Mouse (Mus musculus) C2C12 (cell line): Measurements from ENCODE around the gene Slc17a2. TPM values are rescaled to one million over a fixed set of nuclear protein-coding genes. Genes with fewer than 3 reads are reported as not detected.

Experiments
- H3K27me3 ChIP-seq: one replicate; pipeline ENCODE4 v1.6.1; 2011; ENCODE audit not compliant: control insufficient read depth, insufficient read depth, insufficient read length
- H3K36me3 ChIP-seq: one replicate; pipeline ENCODE4 v1.6.1; 2011; ENCODE audit not compliant: control insufficient read depth, insufficient read depth
- H3K4me3 ChIP-seq: one replicate; pipeline ENCODE4 v1.5.1; 2011; ENCODE audit warnings: mild to moderate bottlenecking, control low read depth; ENCODE audit not compliant: poor library complexity, insufficient read depth, severe bottlenecking
- H3K79me2 ChIP-seq: one replicate; pipeline ENCODE4 v1.6.1; 2011; ENCODE audit not compliant: control insufficient read depth, insufficient read depth
- H3K79me3 ChIP-seq: one replicate; pipeline ENCODE4 v1.6.1; 2011; ENCODE audit warnings: low read depth, control low read depth
- H3ac ChIP-seq: one replicate; pipeline ENCODE3; 2011; ENCODE audit warnings: low read depth; ENCODE audit not compliant: control insufficient read depth, insufficient read length
- CEBPB ChIP-seq: IDR thresholded peaks from one replicate; pipeline ENCODE4 v1.6.1; 2011; ENCODE audit warnings: low read depth, mild to moderate bottlenecking, control low read depth, moderate library complexity
- CTCF ChIP-seq: IDR thresholded peaks from one replicate; pipeline ENCODE4 v1.5.1; 2011; ENCODE audit not compliant: control insufficient read depth, insufficient read depth, insufficient read length
- FOSL1 ChIP-seq: IDR thresholded peaks from one replicate; pipeline ENCODE4 v1.8.0; 2011; ENCODE audit warnings: mild to moderate bottlenecking, low read length; ENCODE audit not compliant: poor library complexity, insufficient read depth, severe bottlenecking
- MAX ChIP-seq: IDR thresholded peaks from one replicate; pipeline ENCODE4 v1.6.1; 2011; ENCODE audit warnings: mild to moderate bottlenecking, control low read depth
- MYOD1 ChIP-seq: IDR thresholded peaks from one replicate; pipeline ENCODE4 v1.6.1; 2011; ENCODE audit warnings: low read depth; ENCODE audit not compliant: control insufficient read depth, insufficient read length
- MYOG ChIP-seq: IDR thresholded peaks from one replicate; pipeline ENCODE4 v1.6.1; 2011; ENCODE audit not compliant: control insufficient read depth, insufficient read length; ENCODE audit errors: extremely low read depth
- USF1 ChIP-seq: IDR thresholded peaks from one replicate; pipeline ENCODE4 v1.6.1; 2011; ENCODE audit warnings: low read depth, mild to moderate bottlenecking, control low read depth, moderate library complexity
- polyA plus RNA-seq: library from polyadenylated mRNA; unstranded; fragments of >200 nt; fragmentation: generic; extraction: Trizol; gene quantifications from one replicate; pipeline ENCODE4 v1.2.1, GENCODE M21; 2012; ENCODE audit warnings: missing spikeins

Gene Slc17a2
- polyA plus RNA-seq, 1 experiment = not detected

DNA sequence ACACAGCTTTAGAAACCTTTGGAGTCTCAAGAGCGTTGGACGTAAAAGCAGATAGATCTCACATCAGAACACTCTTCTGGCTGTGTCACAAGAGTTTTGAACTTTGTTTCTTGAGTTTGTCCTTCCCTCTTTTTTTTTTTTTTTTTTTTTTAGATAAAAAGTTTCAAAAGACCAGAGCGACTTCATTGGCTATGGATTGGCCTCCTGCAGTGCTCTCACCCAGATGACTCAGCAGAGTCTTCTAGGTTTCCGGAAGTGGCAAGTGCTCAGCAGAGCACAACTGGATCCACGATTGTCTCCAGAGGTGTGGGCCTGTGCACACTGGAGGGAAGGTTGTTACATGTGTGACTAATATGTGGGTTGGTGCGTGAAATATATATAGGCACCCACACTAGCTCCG lies 28.5 kb upstream of the Slc17a2 start:
- Histone ChIP-seq H3K36me3 (no peaks in the 10 kb centered on the region), H3K79me3 (no peaks in the 10 kb centered on the region), H3ac (no peak overlapping the region), H3K27me3 (no peaks in the 10 kb centered on the region), H3K4me3 (no peak overlapping the region), H3K79me2 (no peaks in the 10 kb centered on the region)
- TF ChIP-seq FOSL1 (no peak), CTCF (no peak), USF1 (no peak)

- H3K79me2 ChIP-seq = no peaks in the 10 kb centered on the region
- no peak overlapping the region for H3ac ChIP-seq
- no peak overlapping the region for H3K4me3 ChIP-seq
- no peaks in the 10 kb centered on the region for H3K27me3 ChIP-seq
- H3K79me3 ChIP-seq = no peaks in the 10 kb centered on the region
- TF ChIP-seq MAX (no peak), MYOD1 (no peak), CTCF (no peak), USF1 (no peak), CEBPB (no peak), MYOG (no peak), FOSL1 (no peak)
- no peaks in the 10 kb centered on the region for H3K36me3 ChIP-seq
Measured at GRCm38 (mm10) chr13:23779025-23779424, 27.8 kb upstream of the Slc17a2 start.

DNA sequence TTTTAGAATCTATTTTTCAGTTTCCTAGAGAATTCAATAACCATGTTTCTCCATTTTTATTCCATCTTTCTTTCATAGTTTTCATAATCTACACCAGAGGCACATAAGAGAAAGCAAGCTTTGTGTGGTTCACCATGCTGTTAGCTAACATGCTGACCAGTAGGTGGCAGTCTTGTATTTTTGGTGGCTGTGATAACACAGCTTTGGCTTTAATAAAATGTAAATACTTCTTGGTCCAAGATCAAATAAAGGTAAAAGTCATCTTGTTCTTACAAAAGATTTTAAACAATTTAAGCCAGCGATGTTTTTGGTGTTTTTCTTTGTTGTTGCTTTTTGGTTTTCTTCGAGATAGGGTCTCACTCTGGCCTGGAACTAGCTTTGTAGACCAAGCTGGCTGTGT lies 14.3 kb upstream of the Slc17a2 start:
- no peak overlapping the region for H3ac ChIP-seq
- peaks cover 21% of the 10 kb centered on the region for H3K27me3 ChIP-seq
- H3K79me3 ChIP-seq = no peaks in the 10 kb centered on the region
- no peaks in the 10 kb centered on the region for H3K79me2 ChIP-seq
- H3K4me3 ChIP-seq = no peak overlapping the region
- H3K36me3 ChIP-seq = no peaks in the 10 kb centered on the region
- TF ChIP-seq MAX (no peak), CTCF (peak; percentile 42)

DNA sequence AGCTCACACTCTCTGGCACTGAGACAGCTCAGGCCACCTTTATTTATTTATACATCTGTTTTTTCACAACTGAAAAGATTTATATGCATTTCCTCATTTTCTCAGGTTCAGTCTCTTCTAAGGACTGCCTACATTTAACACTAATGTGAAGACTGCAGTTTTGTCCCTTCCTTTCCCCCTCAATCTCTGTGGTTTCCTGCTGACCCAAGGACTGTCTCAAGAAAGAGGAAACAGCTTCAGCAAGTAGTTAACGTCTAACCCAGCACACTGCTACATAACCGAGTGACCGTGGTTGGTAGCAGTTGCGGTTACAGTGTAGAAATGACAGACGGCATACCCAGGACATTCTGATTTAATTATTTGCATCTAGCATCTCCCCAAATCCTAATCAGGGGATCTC lies 7.4 kb upstream of the Slc17a2 start:
- TF ChIP-seq FOSL1 (no peak), MAX (no peak), USF1 (no peak), CEBPB (no peak), CTCF (no peak), MYOG (no peak), MYOD1 (no peak)
- no peaks in the 10 kb centered on the region for H3K36me3 ChIP-seq
- H3K79me2 ChIP-seq = no peaks in the 10 kb centered on the region
- no peak overlapping the region for H3ac ChIP-seq
- H3K27me3 ChIP-seq = peaks cover under 1% of the 10 kb centered on the region
- no peak overlapping the region for H3K4me3 ChIP-seq
- no peaks in the 10 kb centered on the region for H3K79me3 ChIP-seq

DNA sequence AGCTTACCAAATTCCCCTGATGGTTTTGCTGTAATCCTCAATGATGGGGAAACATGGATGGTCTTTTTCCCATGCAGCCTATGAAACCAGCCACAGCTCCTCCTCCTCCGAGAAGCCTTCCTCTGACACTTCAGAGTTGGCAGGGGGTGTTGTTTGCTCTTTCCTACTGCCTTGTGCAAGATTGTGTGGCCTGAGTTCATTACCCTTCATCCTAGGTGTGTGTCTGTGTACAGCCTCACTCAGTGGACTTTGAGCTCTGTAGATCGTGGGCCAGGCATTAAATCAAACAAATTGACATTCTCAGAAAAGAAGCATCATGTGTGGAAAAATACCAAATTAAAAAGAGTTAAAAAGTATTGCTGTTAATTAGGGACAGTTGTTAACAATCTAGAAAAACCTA lies 2.3 kb upstream of the Slc17a2 start:
- TF ChIP-seq FOSL1 (no peak), CTCF (no peak), MYOD1 (no peak), MYOG (no peak), USF1 (no peak), CEBPB (no peak), MAX (no peak)
- no peaks in the 10 kb centered on the region for H3K36me3 ChIP-seq
- H3ac ChIP-seq = no peak overlapping the region
- no peak overlapping the region for H3K4me3 ChIP-seq
- H3K79me2 ChIP-seq = no peaks in the 10 kb centered on the region
- H3K79me3 ChIP-seq = no peaks in the 10 kb centered on the region
- H3K27me3 ChIP-seq = peaks cover 9% of the 10 kb centered on the region

DNA sequence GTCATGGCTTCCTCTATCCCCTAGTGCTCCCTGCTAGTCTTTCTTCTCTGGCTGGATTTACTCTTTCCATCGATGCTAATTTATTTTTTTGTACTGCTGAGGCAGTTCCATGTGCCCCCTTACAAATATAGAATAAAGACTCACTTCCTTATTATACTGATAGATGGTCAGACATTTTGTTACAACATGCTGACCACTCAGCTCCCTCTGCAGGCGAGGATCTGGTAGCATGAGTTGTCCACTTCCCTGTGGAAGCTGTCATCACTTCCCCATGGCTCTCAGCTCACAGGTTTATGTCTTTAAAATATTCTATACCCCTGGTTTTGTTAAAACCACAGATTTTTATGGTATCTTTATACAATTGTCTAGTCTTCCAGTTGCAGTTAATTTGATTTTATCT lies 9.4 kb downstream of the Slc17a2 start:
- H3K79me2 ChIP-seq = no peaks in the 10 kb centered on the region
- H3K79me3 ChIP-seq = no peaks in the 10 kb centered on the region
- no peaks in the 10 kb centered on the region for H3K36me3 ChIP-seq
- no peak overlapping the region for H3K4me3 ChIP-seq
- TF ChIP-seq USF1 = no peak
- no peak for TF ChIP-seq MAX
- no peak for TF ChIP-seq MYOG
- no peak for TF ChIP-seq CTCF
- no peak for TF ChIP-seq CEBPB
- TF ChIP-seq FOSL1 = no peak
- no peak for TF ChIP-seq MYOD1
- H3K27me3 ChIP-seq = peaks cover 7% of the 10 kb centered on the region
- H3ac ChIP-seq = no peak overlapping the region
